Mouse (Mus musculus): ENCODE measurements at regions not wholly inside any gene's neighbourhood (a gene's known extent, or its start where the extent isn't known, plus 50 kb on each side); places are given as distances from the start of the nearest gene placed in this dataset.

DNA sequence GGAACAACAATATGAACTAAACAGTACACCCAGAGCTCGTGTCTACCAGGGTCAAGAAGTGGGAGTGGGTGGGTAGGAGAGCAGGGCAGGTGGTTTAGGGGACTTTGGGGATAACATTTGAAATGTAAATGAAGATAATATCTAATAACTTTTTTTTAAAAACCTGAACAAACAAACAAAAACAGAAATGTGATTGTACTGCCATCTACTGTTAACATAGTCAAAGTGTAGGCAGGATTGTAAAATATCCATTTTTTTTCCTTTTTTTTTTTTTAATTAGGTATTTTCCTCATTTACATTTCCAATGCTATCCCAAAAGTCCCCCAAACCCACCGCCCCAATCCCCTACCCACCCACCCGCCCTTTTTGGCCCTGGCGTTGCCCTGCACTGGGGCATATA lies 1351.5 kb downstream of the Rpia start:
- Histone ChIP-seq H3K4me1 (ENCODE audit: control insufficient read depth in 1 of 2, insufficient read depth in 2 of 2, low read length in 2 of 2) (no peaks in the 10 kb centered on the region), H3K36me3 (ENCODE audit: control insufficient read depth in 1 of 2, insufficient read depth in 2 of 2, low read length in 2 of 2) (no peaks in the 10 kb centered on the region), H3K79me2 (ENCODE audit: control insufficient read depth, insufficient read depth, low read length, poor library complexity) (no peaks in the 10 kb centered on the region), H3K4me3 (ENCODE audit: control insufficient read depth in 1 of 2, insufficient read depth in 1 of 2, low read depth in 2 of 2, low read length in 2 of 2) (no peak overlapping the region), H3K27me3 (ENCODE audit: control insufficient read depth in 1 of 2, insufficient read depth in 2 of 2, low read length in 2 of 2) (no peaks in the 10 kb centered on the region), H3K9ac (ENCODE audit: control insufficient read depth, low read depth, low read length, poor library complexity, severe bottlenecking) (no peak overlapping the region), H3K27ac (ENCODE audit: control insufficient read depth, low read depth, low read length) (no peak overlapping the region), H3K9me3 (replicated peaks; ENCODE audit: insufficient read depth, low read length) (no peaks in the 10 kb centered on the region)
- no peak for DNase-seq (ENCODE audit: low read depth, low spot score)
- TF ChIP-seq KAT2A (conservative IDR thresholded peaks at IDR 0.05; ENCODE audit: low read depth, low read length) (no peak), MAFK (IDR thresholded peaks at IDR 0.05; ENCODE audit: borderline replicate concordance, low read depth, low read length) (no peak), CTCF (IDR thresholded peaks at IDR 0.05 in 2 of 3, conservative IDR thresholded peaks at IDR 0.05 in 1 of 3; ENCODE audit: control insufficient read depth in 1 of 3, insufficient read depth in 1 of 3, low read depth in 2 of 3, low read length in 3 of 3, poor library complexity in 1 of 3, severe bottlenecking in 1 of 3) (peak in 1 of 3 experiments; percentile 1; a peak in 1 of 6 replicates)
